Mouse (Mus musculus) heart, postnatal 0 days (tissue): Measurements from ENCODE around the gene Cpa4. TPM values are rescaled to one million over a fixed set of nuclear protein-coding genes. Genes with fewer than 3 reads are reported as not detected.

Experiments used
- ATAC-seq: fragments of 200-750 bp; cut with Nextera tagmentation; 2 replicates; pipeline ENCODE4 v1.8.0; 2017; ENCODE audit warnings: low read depth, moderate number of reproducible peaks, moderate library complexity; ENCODE audit not compliant: insufficient read depth
- DNase-seq: peaks from one replicate; pipeline ENCODE4 v3.0.0-alpha.2; 2016; ENCODE audit warnings: low spot score
- H3K27ac ChIP-seq: fragments of 300-500 bp; sonication (generic); 2 replicates; pipeline ENCODE4 v1.5.1; 2014; ENCODE audit warnings: low read depth, mild to moderate bottlenecking
- H3K27me3 ChIP-seq: fragments of 300-500 bp; sonication (generic); 2 replicates; pipeline ENCODE4 v1.6.1; 2014; ENCODE audit warnings: low read length, mixed read lengths; ENCODE audit not compliant: control insufficient read depth, insufficient read depth
- H3K36me3 ChIP-seq: fragments of 300-500 bp; sonication (generic); replicated peaks from 2 replicates; pipeline ENCODE4 v1.6.1; 2014; ENCODE audit warnings: low read length, mixed read lengths; ENCODE audit not compliant: control insufficient read depth, insufficient read depth
- H3K4me1 ChIP-seq: fragments of 300-500 bp; sonication (generic); 2 replicates; pipeline ENCODE4 v1.6.1; 2014; ENCODE audit warnings: antibody characterized with exemption; ENCODE audit not compliant: control insufficient read depth, insufficient read depth
- H3K4me2 ChIP-seq: fragments of 300-500 bp; sonication (generic); 2 replicates; pipeline ENCODE4 v1.6.1; 2014; ENCODE audit warnings: low read depth, mild to moderate bottlenecking, low read length, moderate library complexity
- H3K4me3 ChIP-seq: fragments of 300-500 bp; sonication (generic); 2 replicates; pipeline ENCODE4 v1.5.1; 2014; ENCODE audit warnings: low read depth, low read length
- H3K9ac ChIP-seq: fragments of 300-500 bp; sonication (generic); replicated peaks from 2 replicates; pipeline ENCODE4 v1.6.1; 2014; ENCODE audit warnings: low read depth, low read length, mixed read lengths
- H3K9me3 ChIP-seq: fragments of 300-500 bp; sonication (generic); replicated peaks from 2 replicates; pipeline ENCODE4 v1.6.1; 2016; ENCODE audit warnings: low read length; ENCODE audit not compliant: control insufficient read depth
- CTCF ChIP-seq: IDR thresholded peaks from 2 replicates; pipeline ENCODE4 v1.5.1; 2016; ENCODE audit warnings: antibody characterized with exemption, control low read depth, low read depth
- EP300 ChIP-seq: IDR thresholded peaks from 2 replicates; pipeline ENCODE4 v1.6.1; 2016; ENCODE audit warnings: antibody characterized with exemption, low read depth
- WGBS: fragments of 180-500 bp; shearing (Covaris S2); extraction: QIAGEN DNeasy Blood & Tissue Kit; methylation state at CpG from one replicate; pipeline ENCODE4 v1.1.7; 2014; 5-methylcytosine and 5-hydroxymethylcytosine counted together
- polyA plus RNA-seq: library from polyadenylated mRNA; unstranded; fragments of >200 nt; fragmentation: Nextera tagmentation; extraction: Ambion mirVana; gene quantifications from 2 replicates; pipeline ENCODE4 v1.2.1, GENCODE M21; 2015
- total RNA-seq: library from RNA; depleted of rRNA; stranded (reverse); fragments of >200 nt; gene quantifications from 2 replicates; pipeline ENCODE4 v1.2.3, GENCODE M21; 2014; ENCODE audit warnings: low replicate concordance

Cpa4 gene
- total and polyA plus RNA-seq, 2 experiments from 2014 or later: 0.23 to 0.46 TPM

DNA sequence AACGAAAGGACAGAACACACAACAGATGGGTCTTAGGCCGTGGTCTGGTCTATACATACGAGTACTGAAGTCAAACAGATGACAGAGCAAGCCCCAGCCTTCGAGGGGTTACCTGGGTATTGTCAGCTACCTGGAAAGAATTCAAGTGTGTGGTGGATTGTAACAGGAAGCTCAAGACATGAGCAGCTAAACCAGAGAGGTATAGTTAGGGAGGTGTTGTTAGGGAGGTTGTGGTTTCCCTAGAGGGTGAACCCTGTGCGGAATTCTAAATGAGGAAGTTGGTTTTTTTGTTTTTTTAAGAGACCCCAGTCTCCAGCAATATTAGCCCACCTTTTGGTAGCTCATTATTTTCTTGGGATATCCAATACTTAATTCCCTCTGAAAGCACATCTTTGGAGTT, 37.5 kb downstream of the Cpa4 start:
- DNase-seq (no peak), ATAC-seq (no peak)
- H3K36me3 ChIP-seq: no peaks in the 10 kb centered on the region
- TF ChIP-seq CTCF (no peak), EP300 (no peak)
- no peak overlapping the region for H3K9ac ChIP-seq
- H3K4me1 ChIP-seq: no peaks in the 10 kb centered on the region
- no peaks in the 10 kb centered on the region for H3K9me3 ChIP-seq
- H3K27ac ChIP-seq: no peak overlapping the region
- no peaks in the 10 kb centered on the region for H3K27me3 ChIP-seq
- H3K4me3 ChIP-seq: no peak overlapping the region
- H3K4me2 ChIP-seq: no peak overlapping the region
- 79% methylated on average over 5 of the region's 5 CpGs for WGBS

- 96% methylated on average over 7 of the region's 7 CpGs for WGBS
- no peak within 1 kb of the TSS for H3K4me3 ChIP-seq
- ATAC-seq: no peak
Measured at GRCm38 (mm10) chr6:30610710-30611109, 42.5 kb downstream of the Cpa4 start, which contains the start of gene Cpa5. Cpa5 (plus strand) TSS chr6:30611010.

GRCm38 (mm10) chr6:30611212-30611611, 43.0 kb downstream of the Cpa4 start:
- no peak overlapping the region for H3K27ac ChIP-seq
- no peak for ATAC-seq

More at GRCm38 (mm10) chr6:30610710-30611109, 42.5 kb downstream of the Cpa4 start, which contains the start of gene Cpa5:
- Histone ChIP-seq H3K4me2 (no peak within 1 kb of the TSS), H3K9ac (no peak within 1 kb of the TSS), H3K27ac (no peak within 1 kb of the TSS), H3K4me1 (no peaks in the 10 kb centered on the region), H3K9me3 (no peaks in the 10 kb centered on the region), H3K27me3 (no peaks in the 10 kb centered on the region), H3K36me3 (no peaks in the 10 kb centered on the region)
- TF ChIP-seq EP300 (no peak), CTCF (no peak)
- DNase-seq: no peak

GRCm38 (mm10) chr6:30614251-30614650, 46.1 kb downstream of the Cpa4 start:
- H3K4me1 ChIP-seq: peaks cover 21% of the 10 kb centered on the region
- TF ChIP-seq EP300 (no peak), CTCF (no peak)
- no peaks in the 10 kb centered on the region for H3K27me3 ChIP-seq
- no peaks in the 10 kb centered on the region for H3K36me3 ChIP-seq
- no peak overlapping the region for H3K4me3 ChIP-seq
- H3K27ac ChIP-seq: no peak overlapping the region
- H3K9me3 ChIP-seq: no peaks in the 10 kb centered on the region
- 83% methylated on average over 6 of the region's 6 CpGs for WGBS
- no peak overlapping the region for H3K9ac ChIP-seq
- DNase-seq (no peak), ATAC-seq (no peak)
- no peak overlapping the region for H3K4me2 ChIP-seq

More at GRCm38 (mm10) chr6:30611212-30611611, 43.0 kb downstream of the Cpa4 start:
- H3K36me3 ChIP-seq: no peaks in the 10 kb centered on the region
- H3K9me3 ChIP-seq: no peaks in the 10 kb centered on the region
- 79% methylated on average over 5 of the region's 5 CpGs for WGBS
- H3K27me3 ChIP-seq: no peaks in the 10 kb centered on the region
- no peak for DNase-seq
- 0 out of 2 replicates have a peak, but pooled peaks cover 2% of the 10 kb centered on the region for H3K4me1 ChIP-seq
- H3K9ac ChIP-seq: no peak overlapping the region
- H3K4me2 ChIP-seq: no peak overlapping the region
- TF ChIP-seq EP300: no peak
- TF ChIP-seq CTCF: no peak
- no peak overlapping the region for H3K4me3 ChIP-seq

GRCm38 (mm10) chr6:30615741-30616140, 47.6 kb downstream of the Cpa4 start:
- Histone ChIP-seq H3K27me3 (no peaks in the 10 kb centered on the region), H3K4me2 (no peak overlapping the region), H3K27ac (no peak overlapping the region), H3K4me1 (peaks cover 26% of the 10 kb centered on the region), H3K36me3 (no peaks in the 10 kb centered on the region), H3K9me3 (no peaks in the 10 kb centered on the region), H3K9ac (no peak overlapping the region), H3K4me3 (no peak overlapping the region)
- no peak for TF ChIP-seq CTCF
- TF ChIP-seq EP300: no peak
- 54% methylated on average over 4 of the region's 4 CpGs for WGBS
- no peak for ATAC-seq
- DNase-seq: no peak

GRCm38 (mm10) chr6:30616491-30616941, 48.3 kb downstream of the Cpa4 start:
- Histone ChIP-seq H3K4me2 (no peak overlapping the region), H3K4me3 (no peak overlapping the region), H3K27ac (no peak overlapping the region), H3K9ac (no peak overlapping the region), H3K36me3 (no peaks in the 10 kb centered on the region), H3K4me1 (peaks cover 33% of the 10 kb centered on the region), H3K9me3 (no peaks in the 10 kb centered on the region), H3K27me3 (no peaks in the 10 kb centered on the region)
- no peak for ATAC-seq
- WGBS: 27% methylated on average over 8 of the region's 8 CpGs
- TF ChIP-seq CTCF (no peak), EP300 (no peak)
- DNase-seq: no peak
